In the genomic region with DNA sequence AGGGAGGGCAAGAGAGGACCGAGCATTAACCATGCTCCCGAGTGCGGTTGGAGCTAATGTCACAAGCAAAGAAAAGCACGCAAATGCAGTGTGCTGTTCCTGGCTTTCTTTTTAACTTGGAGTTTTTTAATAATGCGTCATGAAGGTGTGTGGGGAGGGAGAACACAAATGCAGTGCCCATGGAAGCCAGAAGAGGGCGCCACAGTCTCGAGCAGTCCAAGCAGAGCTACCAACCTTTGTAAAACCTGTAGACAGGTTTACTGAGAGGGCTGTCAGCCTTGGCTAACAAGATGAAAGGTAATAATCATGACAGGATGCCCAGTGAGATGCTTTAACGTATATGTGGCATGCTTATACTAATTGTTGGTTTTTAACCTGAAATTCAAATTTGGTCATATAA, we compare ENCODE assay signal across 8 mouse cellular contexts. TPM values are rescaled to one million over a fixed set of nuclear protein-coding genes. Genes with fewer than 3 reads are reported as not detected.
DNase-seq lines count a peak whose midpoint lies in the region; ATAC-seq and TF ChIP-seq lines count a peak whose summit lies in the region.

No protein-coding gene starts in this region.

- no peak overlapping the region for H3K9ac ChIP-seq in heart, embryonic 13.5 days
- H3K9ac ChIP-seq in heart, embryonic 12.5 days: no peak overlapping the region
- no peak overlapping the region for H3K9ac ChIP-seq in limb, embryonic 14.5 days (ENCODE audit: low read depth, low read length, severe bottlenecking)
- H3K9ac ChIP-seq in stomach, embryonic 14.5 days (replicated peaks; ENCODE audit: low read depth, low read length): no peak overlapping the region

- DNase-seq in cerebellum, adult 9-11 months: peak; percentile 83
- peak; percentile 62 to 73 for DNase-seq in frontal cortex, postnatal 25 days (ENCODE audit: low spot score in 2 of 2)
- peak; percentile 45 to 71 for DNase-seq in kidney, adult 8-10 months
- peak; percentile 80 for DNase-seq in limb, embryonic 14.5 days (ENCODE audit: low spot score)

- TF ChIP-seq POLR2A in limb, embryonic 14.5 days (IDR thresholded peaks at IDR 0.05; ENCODE audit: borderline replicate concordance, extremely low read depth, insufficient read depth, insufficient read length): no peak
- TF ChIP-seq POLR2A in myocyte (IDR thresholded peaks at IDR 0.05; ENCODE audit: insufficient read length, low read depth): no peak

- no peak overlapping the region for H3K4me3 ChIP-seq in heart, embryonic 13.5 days
- H3K4me3 ChIP-seq in heart, embryonic 12.5 days: no peak overlapping the region
- H3K4me3 ChIP-seq in limb, embryonic 14.5 days (replicated peaks; ENCODE audit: low read length): peak overlapping the region; percentile 18
- no peak overlapping the region for H3K4me3 ChIP-seq in myocyte
- no peak overlapping the region for H3K4me3 ChIP-seq in stomach, embryonic 14.5 days (ENCODE audit: low read depth, low read length)

- H3K9me3 ChIP-seq in heart, embryonic 13.5 days: no peaks in the 10 kb centered on the region
- H3K9me3 ChIP-seq in heart, embryonic 12.5 days (replicated peaks): no peaks in the 10 kb centered on the region
- H3K9me3 ChIP-seq in limb, embryonic 14.5 days (ENCODE audit: control insufficient read depth, low read length): no peaks in the 10 kb centered on the region
- H3K9me3 ChIP-seq in stomach, embryonic 14.5 days (ENCODE audit: control insufficient read depth, low read depth, low read length): no peaks in the 10 kb centered on the region

- ATAC-seq in heart, embryonic 13.5 days (ENCODE audit: extremely low read depth, insufficient number of reproducible peaks, low FRiP score, low TSS enrichment): no peak
- ATAC-seq in heart, embryonic 12.5 days (ENCODE audit: insufficient number of reproducible peaks, low FRiP score): no peak
- ATAC-seq in limb, embryonic 14.5 days (ENCODE audit: low FRiP score, low read depth): no peak
- no peak for ATAC-seq in stomach, embryonic 14.5 days (ENCODE audit: insufficient number of reproducible peaks, insufficient read depth, low FRiP score, low read depth)

- H3ac ChIP-seq in myocyte (ENCODE audit: control insufficient read depth, insufficient read length): no peak overlapping the region

- no peaks in the 10 kb centered on the region for H3K36me3 ChIP-seq in heart, embryonic 13.5 days
- no peaks in the 10 kb centered on the region for H3K36me3 ChIP-seq in heart, embryonic 12.5 days
- no peaks in the 10 kb centered on the region for H3K36me3 ChIP-seq in limb, embryonic 14.5 days (ENCODE audit: control insufficient read depth, insufficient read depth, low read length)
- H3K36me3 ChIP-seq in myocyte (ENCODE audit: control insufficient read depth, insufficient read depth): no peaks in the 10 kb centered on the region
- no peaks in the 10 kb centered on the region for H3K36me3 ChIP-seq in stomach, embryonic 14.5 days (ENCODE audit: control insufficient read depth, insufficient read depth, low read length)

- peaks cover 4% of the 10 kb centered on the region for H3K27me3 ChIP-seq in heart, embryonic 13.5 days (replicated peaks)
- H3K27me3 ChIP-seq in heart, embryonic 12.5 days (replicated peaks): 0 out of 2 replicates have a peak, but pooled peaks cover 3% of the 10 kb centered on the region
- no peaks in the 10 kb centered on the region for H3K27me3 ChIP-seq in limb, embryonic 14.5 days (ENCODE audit: control insufficient read depth, insufficient read depth, low read length)
- no peaks in the 10 kb centered on the region for H3K27me3 ChIP-seq in myocyte (ENCODE audit: control insufficient read depth, insufficient read depth, insufficient read length)
- no peaks in the 10 kb centered on the region for H3K27me3 ChIP-seq in stomach, embryonic 14.5 days (ENCODE audit: control insufficient read depth, insufficient read depth, low read length)

- no peak overlapping the region for H3K27ac ChIP-seq in heart, embryonic 13.5 days (replicated peaks)
- no peak overlapping the region for H3K27ac ChIP-seq in heart, embryonic 12.5 days (ENCODE audit: poor library complexity, severe bottlenecking)
- no peak overlapping the region for H3K27ac ChIP-seq in limb, embryonic 14.5 days (replicated peaks; ENCODE audit: low read depth, low read length)
- no peak overlapping the region for H3K27ac ChIP-seq in stomach, embryonic 14.5 days (ENCODE audit: low read length)

- WGBS in heart, embryonic 13.5 days: 12% methylated on average over 8 of the region's 8 CpGs
- 13% methylated on average over 8 of the region's 8 CpGs for WGBS in heart, embryonic 12.5 days
- 1% methylated on average over 8 of the region's 8 CpGs for WGBS in limb, embryonic 14.5 days
- WGBS in stomach, embryonic 14.5 days: 13% methylated on average over 8 of the region's 8 CpGs

- no peaks in the 10 kb centered on the region for H3K79me2 ChIP-seq in myocyte (ENCODE audit: control insufficient read depth, insufficient read depth)

- H3K4me1 ChIP-seq in heart, embryonic 13.5 days: peaks cover 30% of the 10 kb centered on the region
- peaks cover 12% of the 10 kb centered on the region for H3K4me1 ChIP-seq in heart, embryonic 12.5 days (replicated peaks)
- H3K4me1 ChIP-seq in limb, embryonic 14.5 days (ENCODE audit: control insufficient read depth, insufficient read depth, low read length): 0 out of 2 replicates have a peak, but pooled peaks cover 23% of the 10 kb centered on the region
- peaks cover 30% of the 10 kb centered on the region for H3K4me1 ChIP-seq in stomach, embryonic 14.5 days (ENCODE audit: control insufficient read depth, insufficient read depth, low read length)

- H3K4me2 ChIP-seq in heart, embryonic 13.5 days: peak overlapping the region; percentile 91
- H3K4me2 ChIP-seq in heart, embryonic 12.5 days: no peak overlapping the region; the same call in 1 of the 2 replicates
- H3K4me2 ChIP-seq in limb, embryonic 14.5 days (replicated peaks; ENCODE audit: low read depth, low read length, severe bottlenecking): peak overlapping the region; percentile 43
- H3K4me2 ChIP-seq in myocyte (ENCODE audit: low read depth): peak overlapping the region; percentile 94
- H3K4me2 ChIP-seq in stomach, embryonic 14.5 days (replicated peaks; ENCODE audit: low read depth, low read length): 0 out of 2 replicates have a peak overlapping the region, but pooled peaks have one; percentile 7

TF ChIP-seq in myocyte, 11 proteins besides CTCF, POLR2A, EP300 and RAD21:
- TF ChIP-seq TCF3 (IDR thresholded peaks at IDR 0.05; ENCODE audit: insufficient read length, low read depth) (no peak), SRF (IDR thresholded peaks at IDR 0.05; ENCODE audit: control insufficient read depth, insufficient read length, low read depth) (no peak), MYOG (IDR thresholded peaks at IDR 0.05; ENCODE audit: control insufficient read depth in 1 of 3, insufficient read depth in 1 of 3, insufficient read length in 2 of 3, low read depth in 2 of 3) (no peak), MYOD1 (IDR thresholded peaks at IDR 0.05; ENCODE audit: control insufficient read depth in 1 of 3, insufficient read length in 2 of 3, low read depth in 2 of 3) (no peak), MAX (IDR thresholded peaks at IDR 0.05; ENCODE audit: low read depth) (no peak), E2F4 (IDR thresholded peaks at IDR 0.05; ENCODE audit: insufficient read depth) (no peak), TCF12 (IDR thresholded peaks at IDR 0.05; ENCODE audit: insufficient read depth, poor library complexity, severe bottlenecking) (no peak), REST (IDR thresholded peaks at IDR 0.05; ENCODE audit: insufficient read depth, insufficient read length) (no peak), CEBPB (IDR thresholded peaks at IDR 0.05; ENCODE audit: insufficient read depth, poor library complexity, severe bottlenecking) (no peak), POLR2AphosphoS2 (IDR thresholded peaks at IDR 0.05; ENCODE audit: insufficient read length, low read depth) (no peak), USF1 (IDR thresholded peaks at IDR 0.05; ENCODE audit: low read depth) (no peak)

RNA-seq across cellular contexts. Expression of gene Ccn6, which starts 6.6 kb away (rescaled TPM):
- 0.19 TPM in 1 of 2 replicates, not detected in the other for polyA plus RNA-seq in heart, embryonic 13.5 days (2015; fragmentation: Nextera tagmentation; extraction: Ambion mirVana)
- polyA plus RNA-seq in heart, embryonic 12.5 days (2016; fragmentation: Nextera tagmentation; extraction: Ambion mirVana): not detected in 2 replicates
- 2.0 and 2.5 TPM in 2 replicates for polyA plus RNA-seq in limb, embryonic 14.5 days (2012; rRNA removed)
- polyA plus RNA-seq in limb, embryonic 14.5 days (2014; fragmentation: Nextera tagmentation; extraction: Ambion mirVana): 0.90 and 1.3 TPM in 2 replicates
- not detected for polyA plus RNA-seq in myocyte (2012; fragmentation: generic; extraction: Trizol)
- polyA plus RNA-seq in stomach, embryonic 14.5 days (2014; fragmentation: Nextera tagmentation; extraction: Ambion mirVana): 0.46 and 0.74 TPM in 2 replicates

RNA-seq across cellular contexts. Expression of gene Tube1, which starts 36.4 kb away (rescaled TPM):
- 8.6 and 10.1 TPM in 2 replicates for polyA plus RNA-seq in heart, embryonic 13.5 days (2015; fragmentation: Nextera tagmentation; extraction: Ambion mirVana)
- 11.0 and 13.5 TPM in 2 replicates for polyA plus RNA-seq in heart, embryonic 12.5 days (2016; fragmentation: Nextera tagmentation; extraction: Ambion mirVana)
- 21.1 and 22.8 TPM in 2 replicates for polyA plus RNA-seq in limb, embryonic 14.5 days (2012; rRNA removed)
- 15.6 and 18.0 TPM in 2 replicates for polyA plus RNA-seq in limb, embryonic 14.5 days (2014; fragmentation: Nextera tagmentation; extraction: Ambion mirVana)
- 2.1 TPM for polyA plus RNA-seq in myocyte (2012; fragmentation: generic; extraction: Trizol)
- polyA plus RNA-seq in stomach, embryonic 14.5 days (2014; fragmentation: Nextera tagmentation; extraction: Ambion mirVana): 22.3 and 25.9 TPM in 2 replicates

RNA-seq across cellular contexts. Expression of gene Fam229b, which starts 36.5 kb away (rescaled TPM):
- polyA plus RNA-seq in heart, embryonic 13.5 days (2015; fragmentation: Nextera tagmentation; extraction: Ambion mirVana): 8.7 and 9.6 TPM in 2 replicates
- 7.3 and 10.8 TPM in 2 replicates for polyA plus RNA-seq in heart, embryonic 12.5 days (2016; fragmentation: Nextera tagmentation; extraction: Ambion mirVana)
- 7.6 and 7.9 TPM in 2 replicates for polyA plus RNA-seq in limb, embryonic 14.5 days (2012; rRNA removed)
- polyA plus RNA-seq in limb, embryonic 14.5 days (2014; fragmentation: Nextera tagmentation; extraction: Ambion mirVana): 10.9 and 13.0 TPM in 2 replicates
- 5.3 TPM for polyA plus RNA-seq in myocyte (2012; fragmentation: generic; extraction: Trizol)
- polyA plus RNA-seq in stomach, embryonic 14.5 days (2014; fragmentation: Nextera tagmentation; extraction: Ambion mirVana): 11.5 and 13.8 TPM in 2 replicates
